Mouse (Mus musculus) brain, embryonic 14.5 days (tissue): ENCODE measurements around the gene Rcn3.

ENCODE experiments used
- CTCF ChIP-seq: fragments of 200-500 bp; IDR thresholded peaks from 2 replicates; pipeline ENCODE4 v1.5.1; 2012; ENCODE audit warnings: inconsistent platforms, mild to moderate bottlenecking, moderate library complexity, borderline replicate concordance; ENCODE audit not compliant: insufficient read depth, insufficient read length; ENCODE audit errors: extremely low read depth
- POLR2A ChIP-seq: fragments of 200-500 bp; IDR thresholded peaks from 2 replicates; pipeline ENCODE4 v1.6.1; 2012; ENCODE audit warnings: mild to moderate bottlenecking, inconsistent platforms, borderline replicate concordance; ENCODE audit not compliant: poor library complexity, insufficient read depth, insufficient read length, severe bottlenecking; ENCODE audit errors: extremely low read depth

GRCm38 (mm10) chr7:45121404-45121803 lies 29.4 kb upstream of the Rcn3 start:
- TF ChIP-seq CTCF (no peak), POLR2A (no peak)
